Mouse (Mus musculus) CD4-positive helper T cell, adult 2 months (primary cell): ENCODE data around the gene Slc37a1.
A peak's percentile ranks its signal among the peaks of the same experiment; 100 is the strongest.

Source experiments
- DNase-seq: peaks from one replicate; pipeline ENCODE4 v3.0.0-alpha.2; 2012; ENCODE audit warnings: low read depth, missing footprints, low spot score

The Slc37a1 gene

DNA sequence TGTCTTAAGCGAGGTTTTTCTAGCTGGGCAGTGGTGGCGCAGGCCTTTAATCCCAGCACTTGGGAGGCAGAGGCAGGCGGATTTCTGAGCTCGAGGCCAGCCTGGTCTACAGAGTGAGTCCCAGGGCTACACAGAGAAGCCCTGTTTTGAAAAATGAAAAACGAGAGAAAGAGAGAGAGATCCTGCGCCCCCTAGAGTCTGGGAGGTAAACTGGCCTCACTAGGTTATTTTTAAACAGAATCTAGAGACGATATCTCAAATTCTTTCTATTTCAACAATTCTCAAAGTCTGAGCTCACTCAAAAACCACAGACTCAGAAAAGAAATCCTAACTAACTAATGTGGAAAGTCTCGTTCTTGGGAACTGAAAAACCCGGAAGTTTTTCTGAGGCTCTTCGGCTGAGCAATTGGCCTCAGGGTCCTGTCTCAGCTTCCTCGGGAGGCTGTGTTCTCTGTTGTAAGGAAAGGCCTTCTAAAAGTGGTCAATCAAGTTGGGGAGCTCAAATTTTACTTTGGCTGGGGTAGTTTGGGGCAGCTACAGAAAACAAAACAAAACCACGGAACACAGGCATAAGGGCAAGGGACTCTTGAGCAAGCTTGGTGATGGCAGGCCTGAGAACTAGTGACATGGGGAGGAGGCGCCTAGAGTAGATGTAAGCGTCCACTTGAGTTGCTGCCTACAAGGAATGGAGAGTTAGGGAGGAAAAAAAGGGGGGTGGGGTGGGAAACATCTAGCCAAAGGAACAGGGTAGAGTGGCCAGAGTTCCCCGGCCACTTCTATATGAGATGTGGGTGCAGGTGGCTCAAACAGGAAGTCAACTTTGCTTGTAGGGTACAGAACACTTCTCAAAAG lies 8.0 kb downstream of the Slc37a1 start:
- DNase-seq = peak; percentile 71

DNA sequence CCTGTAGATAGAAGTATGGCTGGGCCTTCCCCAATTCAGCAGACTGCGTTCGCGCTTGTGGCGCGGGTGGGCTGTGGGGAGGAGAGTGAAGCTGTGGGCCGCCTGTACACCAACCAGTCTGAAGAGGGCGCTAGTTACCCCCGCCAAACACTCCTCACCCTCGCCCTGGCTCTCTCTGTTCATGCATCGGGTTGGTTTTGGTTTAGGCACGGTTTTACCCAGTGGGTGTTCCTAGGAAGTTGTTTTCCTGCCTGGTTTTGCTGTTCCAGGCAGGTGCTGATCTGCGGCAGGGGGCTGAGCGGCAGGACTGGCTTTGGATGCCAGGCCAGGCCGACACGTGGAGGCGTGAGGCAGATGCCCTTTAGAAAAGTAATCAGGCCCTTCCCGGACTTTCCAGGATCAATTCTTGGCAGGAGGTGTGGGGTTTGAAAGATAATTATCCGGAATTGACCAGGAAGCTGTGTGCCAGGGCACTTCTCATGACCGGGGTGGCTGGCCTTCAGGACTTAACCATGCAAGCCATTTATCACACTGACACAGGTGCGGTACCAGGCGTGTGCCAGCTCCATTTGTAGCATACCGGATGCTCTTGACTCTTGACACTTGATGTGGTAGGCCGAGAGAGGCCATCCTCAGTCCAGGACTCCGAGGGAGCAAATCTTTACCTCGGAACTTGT lies 8.8 kb downstream of the Slc37a1 start:
- DNase-seq = peak; percentile 86

DNA sequence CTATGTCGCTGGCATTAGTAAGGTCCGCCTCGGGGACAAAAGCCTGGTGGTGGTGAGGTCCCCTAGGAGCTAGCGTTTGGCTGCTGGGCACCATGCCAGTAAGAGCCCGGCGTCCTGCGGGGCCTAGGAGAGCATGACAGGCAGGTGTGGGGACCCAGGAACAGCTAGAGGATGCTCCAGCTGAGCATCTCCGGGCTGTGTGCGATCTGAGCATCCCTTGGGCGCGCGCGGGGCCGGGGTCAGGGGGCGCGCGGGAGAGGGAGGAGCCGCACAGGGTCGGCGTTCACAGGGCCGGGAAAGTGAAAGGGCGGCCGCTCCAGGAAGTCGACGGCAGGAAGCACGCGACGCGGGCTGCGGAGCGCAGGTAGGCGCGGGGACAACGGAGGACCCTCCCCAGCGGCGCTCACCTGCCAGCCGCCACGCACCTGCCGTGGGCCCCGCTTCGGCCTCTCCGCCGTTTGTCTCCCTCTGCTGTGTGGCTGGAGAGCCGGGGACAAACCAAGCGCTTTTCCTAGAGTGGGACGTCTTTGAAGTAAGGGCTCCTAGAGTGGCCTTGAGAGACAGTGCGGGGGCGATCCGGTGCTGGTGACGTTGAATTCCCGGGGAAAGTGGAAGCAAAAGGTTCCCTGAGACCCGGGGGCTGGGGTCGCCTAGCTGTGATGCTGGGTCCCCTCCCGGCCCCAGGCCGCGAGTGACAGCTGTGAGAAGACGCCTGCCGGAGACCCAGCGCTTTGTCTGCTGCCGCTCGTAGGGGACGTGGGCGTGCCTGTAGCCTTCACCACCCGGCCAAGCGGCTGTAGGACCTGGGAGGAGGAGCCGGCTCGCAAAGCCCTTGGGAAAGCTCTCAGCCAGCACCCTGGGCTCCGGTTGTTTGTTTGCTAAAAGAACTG lies 9.5 kb downstream of the Slc37a1 start:
- peak; percentile 87 for DNase-seq

DNA sequence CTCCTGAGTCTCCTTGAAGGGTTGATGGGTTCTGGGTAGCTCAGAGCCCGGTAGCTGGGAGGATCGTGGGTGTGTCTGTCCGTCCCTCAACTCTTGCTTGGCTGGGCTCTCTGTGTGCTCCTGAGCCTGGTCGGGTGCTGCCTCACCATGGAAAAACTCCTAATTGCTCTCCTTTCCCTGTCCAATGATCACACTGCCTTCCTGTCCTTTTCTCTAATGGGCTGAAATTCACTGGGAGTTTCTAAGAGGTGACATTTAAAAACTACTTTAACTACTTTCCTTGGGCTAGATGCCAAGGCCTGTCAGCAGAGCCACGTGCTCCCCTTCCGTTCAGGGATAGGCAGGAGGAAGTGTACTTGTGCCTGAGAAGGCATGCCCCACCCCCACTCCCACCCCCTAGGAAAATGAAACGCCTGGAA lies 10.9 kb downstream of the Slc37a1 start:
- DNase-seq = peak; percentile 22

DNA sequence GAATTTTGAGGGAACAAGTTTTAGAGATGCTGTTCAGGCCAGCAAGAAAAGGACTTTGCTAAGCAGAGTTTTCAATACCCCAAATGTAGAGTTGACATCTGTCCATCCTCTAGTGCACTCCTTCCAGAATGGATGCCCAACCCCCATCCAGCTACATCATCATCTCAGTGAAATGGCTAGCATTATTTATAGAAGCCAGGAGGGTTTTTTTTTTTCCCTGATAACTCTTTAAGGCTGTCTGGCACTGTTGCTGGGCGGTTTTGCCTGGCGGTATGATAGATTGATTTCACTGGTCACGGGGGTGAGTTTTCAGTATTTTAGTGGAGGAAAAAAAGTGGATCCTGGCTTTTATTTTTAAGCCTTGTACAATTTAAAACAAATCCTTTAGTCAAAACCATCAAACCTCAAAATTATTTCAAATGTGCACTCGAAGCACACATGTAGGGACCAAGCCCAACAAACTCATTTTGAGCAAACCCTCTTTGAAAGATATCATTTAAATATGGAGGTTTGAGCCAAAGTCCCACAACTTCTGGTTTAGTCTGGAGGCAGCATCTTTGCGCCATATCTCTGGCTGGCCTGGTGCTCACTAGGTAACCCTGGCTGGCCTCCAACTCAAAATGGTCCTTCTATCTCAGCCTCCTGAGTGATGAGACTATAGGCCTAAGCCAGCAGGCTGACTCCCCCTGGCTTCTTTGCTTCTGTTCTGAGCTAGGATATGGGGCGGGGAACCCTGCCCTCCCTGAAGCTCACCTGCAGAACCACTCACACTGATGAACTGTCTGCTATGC lies 12.0 kb downstream of the Slc37a1 start:
- DNase-seq = no peak

DNA sequence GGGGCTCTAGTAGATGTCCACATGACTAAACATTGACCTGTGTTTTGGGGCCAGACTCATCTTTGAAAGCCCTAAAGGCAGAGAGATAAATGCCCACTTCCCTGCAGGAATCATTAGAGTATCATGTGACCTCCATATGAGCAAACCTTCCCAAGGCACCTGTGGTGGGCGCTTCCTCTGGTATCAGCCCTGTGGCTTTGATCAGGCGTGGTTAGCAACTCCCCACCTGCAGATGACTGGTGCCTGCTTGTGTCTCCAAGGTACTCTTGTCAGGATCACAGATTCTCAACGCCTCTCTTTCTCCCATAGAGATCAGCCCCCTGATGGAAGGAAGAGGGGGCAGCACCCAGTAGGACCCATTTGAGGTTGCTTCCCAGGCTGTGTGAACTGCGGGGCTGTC lies 13.4 kb downstream of the Slc37a1 start:
- no peak for DNase-seq

DNA sequence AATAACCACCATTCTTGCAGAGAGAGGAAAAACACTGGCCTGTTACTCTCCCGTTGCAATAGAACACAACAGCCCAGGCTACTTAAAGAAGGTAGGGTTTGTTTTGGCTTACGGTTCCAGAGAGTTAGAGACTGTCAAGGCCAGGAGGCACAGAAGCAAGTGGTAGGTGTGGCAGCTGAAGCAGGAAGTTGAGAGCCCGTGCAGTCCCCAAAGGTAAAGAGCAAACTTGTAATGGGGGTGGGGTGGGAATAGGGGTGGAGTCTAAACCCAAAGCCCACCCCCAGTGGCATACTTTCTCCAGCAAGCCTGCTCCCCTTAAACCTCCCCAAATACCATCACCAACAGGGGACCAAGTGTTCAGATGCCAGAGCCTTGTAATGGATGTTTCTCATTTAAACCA lies 14.1 kb downstream of the Slc37a1 start:
- no peak for DNase-seq

DNA sequence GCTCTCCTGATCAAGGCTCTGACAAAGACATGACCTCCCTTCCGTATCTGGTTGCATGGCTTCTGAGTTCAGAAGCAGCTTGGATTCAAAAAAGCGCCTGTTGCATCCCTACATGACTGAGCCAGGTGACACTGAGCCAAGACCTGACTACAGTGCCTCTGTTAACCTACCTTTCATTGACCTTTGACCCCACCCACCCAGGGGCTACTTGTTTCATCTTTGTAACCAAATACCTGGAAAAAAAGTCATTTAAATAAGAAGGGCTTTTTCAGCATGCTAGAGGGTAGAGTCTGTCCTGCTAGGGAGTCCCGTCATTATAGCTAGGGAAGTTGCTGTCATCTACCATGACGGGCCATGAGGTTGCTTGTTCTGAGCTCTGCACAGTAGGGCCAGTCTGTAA lies 16.8 kb downstream of the Slc37a1 start:
- DNase-seq = no peak

DNA sequence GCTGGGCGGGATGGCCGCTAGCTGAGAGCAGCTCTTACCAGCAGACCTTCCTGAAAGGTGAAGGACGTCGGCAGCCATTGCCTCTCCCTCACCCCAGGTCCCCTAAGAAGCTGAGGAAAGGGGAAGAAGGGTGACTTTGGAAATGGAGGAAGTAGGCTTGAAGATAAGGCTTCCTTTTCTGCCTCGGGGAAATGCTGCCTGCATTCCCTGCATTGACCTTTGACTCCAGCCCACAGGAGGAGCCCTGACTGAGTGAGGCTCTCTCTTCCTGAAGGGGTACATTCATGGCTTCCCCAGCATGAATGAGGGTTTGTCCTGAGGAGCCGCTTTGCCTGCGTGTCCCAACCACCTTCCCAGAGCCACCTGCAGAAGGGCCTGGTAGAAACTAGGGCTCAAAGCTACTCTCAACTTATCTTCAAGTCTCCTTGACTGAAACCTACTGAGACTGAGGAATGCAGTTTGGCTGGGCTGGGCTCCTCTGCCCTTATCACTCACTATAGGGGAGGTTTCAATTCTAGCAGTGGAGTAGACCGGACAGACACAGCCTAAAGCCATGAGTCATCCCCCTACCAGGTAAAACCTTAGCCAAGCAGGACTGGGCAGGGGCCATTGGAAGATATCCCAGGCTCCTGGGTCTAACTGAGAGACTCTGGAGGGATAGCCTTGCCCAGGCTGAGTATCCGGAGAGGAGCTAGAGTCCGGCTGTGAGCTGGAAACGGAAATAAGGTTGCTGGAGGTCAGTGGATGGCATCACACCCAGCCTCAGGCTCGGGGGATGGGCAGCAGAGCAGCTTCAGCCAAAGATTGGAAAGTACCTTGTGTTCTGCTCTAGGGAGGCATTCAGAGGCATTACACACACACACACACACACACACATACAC lies 18.5 kb downstream of the Slc37a1 start:
- DNase-seq = peak; percentile 50

DNA sequence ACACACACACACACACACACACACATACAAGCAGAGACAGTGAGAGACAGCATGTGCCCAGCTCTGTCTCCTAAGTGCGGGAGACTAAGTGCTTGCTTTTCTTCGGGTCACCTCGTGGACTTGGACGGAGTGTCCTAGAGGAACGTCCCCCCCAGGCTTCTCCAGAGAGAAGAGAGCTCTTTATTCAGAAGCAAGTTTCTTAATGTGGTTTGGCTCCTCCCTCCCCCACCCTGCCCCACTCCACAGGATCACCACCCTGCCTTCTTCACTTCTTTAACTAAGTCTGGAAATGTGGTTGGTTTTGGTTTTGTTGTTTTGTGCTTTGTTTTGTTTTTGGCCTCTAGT lies 19.2 kb downstream of the Slc37a1 start:
- peak; percentile 55 for DNase-seq

DNA sequence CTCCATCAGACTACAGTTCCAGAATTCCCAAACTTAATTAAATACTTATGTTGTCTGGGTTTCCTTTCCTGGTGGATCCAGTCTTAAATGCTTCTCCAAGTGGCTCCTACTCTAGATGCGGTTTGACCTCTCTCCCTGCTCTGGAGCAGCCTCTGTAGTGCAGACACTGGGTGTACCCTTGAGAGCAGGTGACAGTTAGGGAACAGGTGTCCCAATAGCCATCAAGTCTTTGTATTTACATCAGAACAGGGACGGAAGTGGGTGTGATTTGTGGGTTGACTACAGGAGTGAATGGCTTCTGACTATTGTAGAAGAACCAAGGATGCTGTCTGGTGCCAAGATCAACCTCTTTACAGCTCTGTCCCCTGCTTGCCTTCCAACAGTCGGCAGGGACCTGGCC lies 21.2 kb downstream of the Slc37a1 start:
- DNase-seq = no peak

DNA sequence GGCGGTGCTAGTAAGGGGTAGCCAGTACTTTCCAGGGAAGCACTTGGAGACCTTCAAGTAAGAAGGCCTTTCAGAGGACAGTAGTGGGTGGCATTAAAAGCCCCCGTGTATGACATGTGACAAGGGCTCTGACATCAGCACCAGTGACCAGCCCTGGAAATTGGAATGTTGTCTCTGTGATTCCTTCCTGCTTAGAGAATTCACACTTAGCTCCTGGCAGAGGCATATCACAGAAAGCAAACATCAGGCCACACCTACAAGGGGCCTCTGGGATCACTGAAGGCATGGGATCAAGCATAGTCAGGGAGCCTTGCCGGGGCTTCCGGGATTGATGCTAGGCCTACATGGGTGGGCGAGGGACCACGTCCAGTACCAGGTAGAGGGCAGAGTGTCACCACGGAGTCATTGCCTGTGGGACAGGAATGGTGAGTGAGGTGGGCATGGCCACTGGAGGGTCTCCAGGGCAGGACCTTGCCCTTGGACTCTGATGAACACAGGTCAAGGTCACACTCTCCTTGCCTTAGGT lies 21.8 kb downstream of the Slc37a1 start:
- no peak for DNase-seq

DNA sequence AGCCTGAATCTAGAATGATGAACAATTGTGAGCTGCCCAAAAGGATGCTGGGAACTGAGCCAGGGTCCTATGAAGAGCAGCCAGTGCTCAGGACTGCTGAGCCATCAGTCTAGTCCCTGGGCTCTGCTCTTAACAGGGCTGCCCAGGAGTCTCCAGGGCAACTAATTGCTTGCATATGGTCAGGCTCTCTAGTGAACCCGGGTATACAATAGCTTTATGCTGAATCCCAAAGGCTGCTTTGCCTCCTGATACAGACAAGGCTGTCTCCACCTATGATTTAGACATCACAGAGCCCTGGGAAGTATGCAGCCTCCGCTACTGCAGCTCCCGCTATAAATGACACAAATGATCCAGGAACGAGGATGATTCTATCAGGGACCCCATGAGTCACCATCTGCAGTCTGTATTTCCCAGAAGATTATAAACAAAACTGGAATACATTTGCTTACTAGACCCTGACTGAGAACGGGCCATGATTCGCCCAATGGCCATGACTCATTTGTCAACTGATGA lies 22.7 kb downstream of the Slc37a1 start:
- DNase-seq = no peak

DNA sequence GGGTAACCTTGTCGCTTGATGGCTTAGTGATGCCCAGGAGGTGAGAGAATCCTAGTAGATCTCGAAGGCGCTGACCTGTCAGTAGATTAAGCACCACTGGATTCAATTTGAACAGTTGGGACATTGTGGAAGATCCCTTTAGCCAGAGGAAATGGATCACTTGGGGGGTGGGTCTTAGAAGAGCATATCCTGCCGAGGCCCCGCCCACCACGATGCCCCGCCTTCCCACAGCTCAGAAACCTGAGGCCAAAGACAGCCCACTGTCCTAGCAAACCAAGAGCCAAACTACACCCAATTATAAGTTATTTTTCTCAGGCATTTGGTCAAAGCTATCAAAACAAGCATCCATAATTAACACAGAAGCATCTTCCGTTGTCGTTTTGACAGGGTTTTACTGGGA lies 24.5 kb downstream of the Slc37a1 start:
- no peak for DNase-seq

DNA sequence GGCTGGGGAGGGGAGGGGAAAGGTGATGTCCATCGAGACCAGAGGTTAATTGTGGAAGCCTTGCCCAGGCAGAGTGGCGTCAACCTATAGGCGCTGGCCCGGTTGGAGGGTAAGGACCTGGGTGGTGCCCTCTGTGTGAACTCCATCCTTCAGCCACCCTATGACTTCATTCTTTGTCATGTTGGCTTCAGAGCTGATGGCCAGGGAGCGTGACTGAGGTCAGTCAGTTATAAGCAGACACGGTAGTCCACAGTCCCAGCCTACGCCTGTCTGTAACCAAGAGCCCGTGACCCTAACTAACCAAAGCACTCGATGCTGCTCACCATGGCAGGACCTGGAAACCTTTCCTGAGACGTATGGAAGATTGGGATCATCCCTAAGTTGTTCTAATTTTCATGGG lies 26.1 kb downstream of the Slc37a1 start:
- no peak for DNase-seq

DNA sequence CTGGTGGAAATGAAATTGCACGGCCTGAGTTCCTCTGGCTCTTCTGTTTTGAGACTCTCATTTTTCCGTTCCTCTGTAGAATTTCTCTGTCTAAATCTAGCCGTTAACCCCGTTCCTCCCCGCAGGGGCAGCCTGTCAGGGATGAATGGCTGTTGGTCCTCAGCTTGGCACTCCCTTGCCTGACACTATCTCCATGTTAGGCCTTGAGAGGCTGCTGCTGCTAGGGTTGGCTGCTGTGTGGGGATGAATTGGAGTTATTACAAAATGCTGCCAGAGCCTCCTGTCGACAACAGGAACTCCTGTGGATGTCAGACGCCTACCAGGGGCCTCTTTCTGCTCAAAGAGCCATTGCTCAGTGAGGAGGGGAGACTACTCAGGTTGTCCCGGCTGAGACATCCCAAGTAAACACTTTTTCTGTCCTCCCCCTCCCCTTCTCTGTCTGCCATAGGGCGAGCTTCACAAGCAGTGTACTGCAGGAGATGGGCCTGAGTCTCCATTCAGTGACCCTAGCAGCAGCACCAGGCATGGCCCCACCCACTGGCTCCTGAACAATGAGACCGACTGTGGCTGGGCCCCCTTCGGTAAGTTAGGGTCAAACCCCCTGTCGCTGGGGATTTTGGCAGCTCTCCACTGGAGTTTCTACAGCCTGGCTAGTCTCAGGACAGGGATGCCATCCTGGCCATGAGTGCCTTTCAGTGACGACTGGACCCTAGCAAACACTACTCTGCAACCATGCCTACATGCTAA lies 28.6 kb downstream of the Slc37a1 start:
- no peak for DNase-seq

DNA sequence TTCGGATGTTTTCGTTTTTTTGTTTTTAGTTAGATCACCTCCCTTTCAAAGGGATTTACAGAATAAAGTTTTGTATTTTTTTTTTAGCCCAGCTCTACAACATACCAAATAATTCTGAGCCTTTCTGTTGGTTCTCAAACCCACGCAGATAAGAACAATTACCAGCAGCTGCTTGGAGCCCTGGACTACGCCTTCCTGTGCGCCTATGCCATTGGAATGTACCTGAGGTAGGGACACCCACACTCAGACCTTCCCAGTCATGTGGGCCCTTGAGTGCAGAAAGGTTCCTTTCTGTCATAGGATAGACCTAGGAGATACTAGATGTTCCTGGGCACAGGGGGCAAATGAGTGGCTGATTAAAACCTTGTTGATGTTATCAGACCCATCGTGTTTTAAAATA lies 29.4 kb downstream of the Slc37a1 start:
- no peak for DNase-seq

DNA sequence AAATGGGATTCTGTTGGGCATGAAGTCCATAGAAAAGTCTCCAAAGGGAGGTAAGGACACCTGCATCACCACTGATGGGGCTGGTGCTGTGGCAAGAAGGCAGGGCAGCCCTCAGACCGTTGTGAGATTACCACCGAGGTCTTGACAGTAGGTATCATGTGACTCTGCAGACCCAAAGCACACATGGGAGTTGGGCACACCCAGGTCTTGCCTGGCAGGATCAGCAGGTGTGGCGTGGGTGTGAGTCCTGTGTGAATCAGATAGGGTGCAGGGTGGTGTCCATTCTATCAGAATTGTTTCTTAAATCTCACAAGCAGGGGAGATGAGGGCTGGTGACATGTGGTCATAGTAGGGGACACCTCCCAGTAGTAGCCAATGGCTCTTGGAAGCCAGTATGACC lies 30.4 kb downstream of the Slc37a1 start:
- DNase-seq = no peak
